Mouse (Mus musculus): ENCODE results near the gene Ackr4.

The Ackr4 gene

GRCm38 (mm10) chr9:104126833-104127232 is at the start of gene Ackr4:
TSS of gene Ackr4 (minus strand) at chr9:104126933.
- DNase-seq = no peak

- no peak for DNase-seq
These were observed 45.6 kb upstream of the Ackr4 start for GRCm38 (mm10) chr9:104172342-104172741.

- DNase-seq = no peak
These were observed 44.9 kb upstream of the Ackr4 start for GRCm38 (mm10) chr9:104171651-104172050.

GRCm38 (mm10) chr9:104169986-104170385 is 43.3 kb upstream of the Ackr4 start:
- DNase-seq = no peak

- no peak for DNase-seq
These were observed 39.2 kb upstream of the Ackr4 start for GRCm38 (mm10) chr9:104165926-104166325.

GRCm38 (mm10) chr9:104164194-104164593 is 37.5 kb upstream of the Ackr4 start:
- DNase-seq = no peak

GRCm38 (mm10) chr9:104161117-104161516 is 34.4 kb upstream of the Ackr4 start:
- no peak for DNase-seq

GRCm38 (mm10) chr9:104157291-104157690 is 30.6 kb upstream of the Ackr4 start:
- DNase-seq = no peak

- no peak for DNase-seq
These were observed 29.8 kb upstream of the Ackr4 start for GRCm38 (mm10) chr9:104156506-104156905.

- no peak for DNase-seq
These were observed 28.5 kb upstream of the Ackr4 start for GRCm38 (mm10) chr9:104155100-104155715.

- no peak for DNase-seq
These were observed 25.4 kb upstream of the Ackr4 start for GRCm38 (mm10) chr9:104152121-104152520.

GRCm38 (mm10) chr9:104148969-104149368 is 22.2 kb upstream of the Ackr4 start:
- DNase-seq = no peak

- no peak for DNase-seq
These were observed 19.9 kb upstream of the Ackr4 start for GRCm38 (mm10) chr9:104146683-104147082.

- DNase-seq = no peak
These were observed 17.7 kb upstream of the Ackr4 start for GRCm38 (mm10) chr9:104144314-104144996.

- DNase-seq = no peak
These were observed 16.1 kb upstream of the Ackr4 start for GRCm38 (mm10) chr9:104142805-104143204.

GRCm38 (mm10) chr9:104140351-104140750 is 13.6 kb upstream of the Ackr4 start:
- no peak for DNase-seq

- DNase-seq = no peak
These were observed 3.5 kb upstream of the Ackr4 start for GRCm38 (mm10) chr9:104130141-104130755.

- DNase-seq = no peak
These were observed 1.4 kb upstream of the Ackr4 start for GRCm38 (mm10) chr9:104128110-104128509.

GRCm38 (mm10) chr9:104123622-104124021 is 3.1 kb downstream of the Ackr4 start:
- DNase-seq = peak; percentile 12

GRCm38 (mm10) chr9:104123101-104123500 is 3.6 kb downstream of the Ackr4 start:
- DNase-seq = no peak

- no peak for DNase-seq
These were observed 17.6 kb downstream of the Ackr4 start for GRCm38 (mm10) chr9:104109151-104109550.

GRCm38 (mm10) chr9:104108571-104109143 is 18.1 kb downstream of the Ackr4 start:
- DNase-seq = no peak

- DNase-seq = no peak
These were observed 19.3 kb downstream of the Ackr4 start for GRCm38 (mm10) chr9:104107482-104107881.

GRCm38 (mm10) chr9:104106930-104107329 is 19.8 kb downstream of the Ackr4 start:
- no peak for DNase-seq

Data from cerebellum, adult 9-10 months (tissue).